Mouse (Mus musculus): ENCODE measurements around the gene Ccr8. TPM values are rescaled to one million over a fixed set of nuclear protein-coding genes. Genes with fewer than 3 reads are reported as not detected.

Gene Ccr8
- polyA plus RNA-seq, 1 experiment from 2014 or later, result 0.23 TPM

GRCm38 (mm10) chr9:120073169-120073568 is 18.7 kb upstream of the Ccr8 start:
- H3K27me3 ChIP-seq, result no peaks in the 10 kb centered on the region
- H3K9me3 ChIP-seq, result no peaks in the 10 kb centered on the region
- no peak overlapping the region for H3K9ac ChIP-seq
- no peaks in the 10 kb centered on the region for H3K36me3 ChIP-seq
- H3K4me1 ChIP-seq, result no peaks in the 10 kb centered on the region
- H3K27ac ChIP-seq, result no peak overlapping the region
- 21% methylated on average over 3 of the region's 3 CpGs for WGBS
- no peak for ATAC-seq (ENCODE audit: insufficient number of reproducible peaks, insufficient read depth, low FRiP score, low TSS enrichment)
- no peak overlapping the region for H3K4me3 ChIP-seq
- H3K4me2 ChIP-seq (replicated peaks), result no peak overlapping the region

DNA sequence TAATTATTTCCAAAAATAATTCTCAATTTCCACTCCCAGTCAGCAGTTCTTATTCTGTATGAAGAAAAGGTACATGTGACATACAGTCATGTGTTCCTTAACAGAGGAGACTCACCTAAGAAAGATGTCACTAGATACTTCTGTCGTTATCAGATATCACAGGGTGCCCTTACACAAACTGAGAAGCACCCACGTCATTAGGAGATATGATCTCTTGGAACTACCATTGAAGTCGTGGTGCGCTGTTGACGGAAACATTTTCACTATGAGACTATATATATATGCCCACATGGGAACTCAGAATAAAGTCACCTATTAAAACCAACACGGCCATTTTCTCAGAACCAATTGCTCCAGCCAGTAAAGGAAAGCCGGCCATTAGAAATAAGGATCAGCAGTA is 17.4 kb upstream of the Ccr8 start:
- no peak overlapping the region for H3K4me2 ChIP-seq (replicated peaks)
- H3K27me3 ChIP-seq, result no peaks in the 10 kb centered on the region
- no peak overlapping the region for H3K9ac ChIP-seq
- H3K27ac ChIP-seq, result no peak overlapping the region
- ATAC-seq (ENCODE audit: insufficient number of reproducible peaks, insufficient read depth, low FRiP score, low TSS enrichment), result no peak
- H3K36me3 ChIP-seq, result no peaks in the 10 kb centered on the region
- 85% methylated on average over 7 of the region's 7 CpGs for WGBS
- H3K4me3 ChIP-seq, result no peak overlapping the region
- no peaks in the 10 kb centered on the region for H3K9me3 ChIP-seq
- H3K4me1 ChIP-seq, result no peaks in the 10 kb centered on the region

DNA sequence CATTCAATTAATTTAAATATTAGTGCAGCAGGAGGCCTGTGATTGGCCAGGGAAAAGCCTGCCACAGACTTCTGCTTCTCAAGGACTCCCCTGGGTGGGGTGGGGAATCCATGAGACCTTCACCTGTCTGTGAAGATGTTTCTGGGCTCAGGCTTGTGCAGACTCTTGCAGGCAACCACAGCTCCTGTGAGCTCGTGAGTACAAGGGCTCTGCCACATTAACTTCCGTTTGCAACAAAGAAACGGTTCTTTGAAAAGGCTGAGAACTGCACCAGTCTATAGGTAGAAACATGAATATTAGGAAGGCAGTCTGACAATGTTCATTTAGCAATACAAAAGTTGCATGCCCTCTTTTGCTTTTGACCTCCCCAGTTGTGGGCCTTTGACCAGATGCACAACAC is 13.7 kb upstream of the Ccr8 start:
- H3K9me3 ChIP-seq, result no peaks in the 10 kb centered on the region
- no peak overlapping the region for H3K4me2 ChIP-seq (replicated peaks)
- H3K4me3 ChIP-seq, result no peak overlapping the region
- H3K27me3 ChIP-seq, result no peaks in the 10 kb centered on the region
- H3K9ac ChIP-seq, result no peak overlapping the region
- no peaks in the 10 kb centered on the region for H3K4me1 ChIP-seq
- H3K27ac ChIP-seq, result no peak overlapping the region
- 70% methylated on average over 3 of the region's 3 CpGs for WGBS
- H3K36me3 ChIP-seq, result no peaks in the 10 kb centered on the region
- ATAC-seq (ENCODE audit: insufficient number of reproducible peaks, insufficient read depth, low FRiP score, low TSS enrichment), result no peak

DNA sequence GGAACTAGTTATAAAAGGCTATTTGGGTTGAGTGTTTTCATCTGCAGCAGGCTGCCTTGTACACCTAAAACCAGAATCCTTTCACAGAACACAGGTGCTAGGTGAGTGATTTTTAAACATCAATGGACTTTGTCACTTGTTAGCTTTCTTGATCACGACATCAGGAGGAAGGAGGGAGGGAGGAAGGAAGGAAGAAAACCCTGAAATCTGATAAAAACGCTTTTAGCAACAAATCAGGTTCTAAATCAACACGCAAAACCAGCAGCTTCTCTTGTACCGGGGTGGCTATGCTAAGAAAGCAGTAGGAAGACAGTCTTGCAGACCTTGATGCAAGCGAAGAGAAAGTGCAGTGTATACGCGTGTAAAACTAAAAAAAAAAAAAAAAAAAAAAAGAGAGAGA is 12.0 kb upstream of the Ccr8 start:
- no peak overlapping the region for H3K9ac ChIP-seq
- H3K36me3 ChIP-seq, result no peaks in the 10 kb centered on the region
- ATAC-seq (ENCODE audit: insufficient number of reproducible peaks, insufficient read depth, low FRiP score, low TSS enrichment), result no peak
- no peak overlapping the region for H3K27ac ChIP-seq
- 77% methylated on average over 7 of the region's 7 CpGs for WGBS
- H3K4me3 ChIP-seq, result no peak overlapping the region
- H3K4me1 ChIP-seq, result no peaks in the 10 kb centered on the region
- H3K27me3 ChIP-seq, result no peaks in the 10 kb centered on the region
- H3K9me3 ChIP-seq, result no peaks in the 10 kb centered on the region
- H3K4me2 ChIP-seq (replicated peaks), result no peak overlapping the region

GRCm38 (mm10) chr9:120080546-120081108 is 11.3 kb upstream of the Ccr8 start:
- WGBS, result 82% methylated on average over 8 of the region's 8 CpGs
- H3K27ac ChIP-seq, result no peak overlapping the region

GRCm38 (mm10) chr9:120081247-120081646 is 10.7 kb upstream of the Ccr8 start:
- Histone ChIP-seq H3K27ac (no peak overlapping the region), H3K9me3 (no peaks in the 10 kb centered on the region), H3K4me2 (replicated peaks) (no peak overlapping the region), H3K4me1 (no peaks in the 10 kb centered on the region), H3K27me3 (peaks cover 4% of the 10 kb centered on the region; the same call in 1 of the 2 replicates), H3K36me3 (no peaks in the 10 kb centered on the region), H3K9ac (no peak overlapping the region), H3K4me3 (no peak overlapping the region)
- WGBS, result 72% methylated on average over 6 of the region's 6 CpGs
- no peak for ATAC-seq (ENCODE audit: insufficient number of reproducible peaks, insufficient read depth, low FRiP score, low TSS enrichment)

More at GRCm38 (mm10) chr9:120080546-120081108, 11.3 kb upstream of the Ccr8 start:
- Histone ChIP-seq H3K4me3 (no peak overlapping the region), H3K4me1 (no peaks in the 10 kb centered on the region), H3K36me3 (no peaks in the 10 kb centered on the region), H3K27me3 (peaks cover 4% of the 10 kb centered on the region; the same call in 1 of the 2 replicates), H3K9me3 (no peaks in the 10 kb centered on the region), H3K9ac (no peak overlapping the region), H3K4me2 (replicated peaks) (no peak overlapping the region)
- ATAC-seq (ENCODE audit: insufficient number of reproducible peaks, insufficient read depth, low FRiP score, low TSS enrichment), result no peak

DNA sequence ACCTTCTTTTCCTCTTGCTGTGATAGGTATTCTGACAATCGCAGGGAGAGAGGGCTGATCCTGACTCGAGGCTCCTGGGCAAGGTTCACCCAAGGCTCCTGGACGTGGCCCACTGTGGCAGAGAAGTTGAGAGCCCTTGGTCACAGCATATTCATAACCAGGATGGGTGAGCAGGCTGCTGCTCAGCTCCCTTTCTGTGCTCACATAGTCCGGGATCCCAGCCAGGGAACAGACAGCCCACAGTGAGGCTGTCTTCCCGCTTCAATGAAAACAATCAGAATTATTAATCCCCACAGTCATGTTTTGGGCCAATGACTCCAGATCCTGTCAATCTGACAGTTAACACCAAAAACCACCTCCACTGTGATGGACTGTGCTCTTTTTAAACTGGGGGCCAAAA is 9.9 kb upstream of the Ccr8 start:
- Histone ChIP-seq H3K9ac (no peak overlapping the region), H3K27me3 (peaks cover 4% of the 10 kb centered on the region; the same call in 1 of the 2 replicates), H3K27ac (no peak overlapping the region), H3K36me3 (no peaks in the 10 kb centered on the region), H3K9me3 (no peaks in the 10 kb centered on the region), H3K4me1 (no peaks in the 10 kb centered on the region), H3K4me3 (no peak overlapping the region), H3K4me2 (replicated peaks) (no peak overlapping the region)
- ATAC-seq (ENCODE audit: insufficient number of reproducible peaks, insufficient read depth, low FRiP score, low TSS enrichment), result no peak
- 84% methylated on average over 5 of the region's 5 CpGs for WGBS

- H3K36me3 ChIP-seq, result no peaks in the 10 kb centered on the region
- no peak for ATAC-seq (ENCODE audit: insufficient number of reproducible peaks, insufficient read depth, low FRiP score, low TSS enrichment)
- no peak overlapping the region for H3K4me3 ChIP-seq
- no peaks in the 10 kb centered on the region for H3K9me3 ChIP-seq
- peaks cover 4% of the 10 kb centered on the region; the same call in 1 of the 2 replicates for H3K27me3 ChIP-seq
- no peak overlapping the region for H3K4me2 ChIP-seq (replicated peaks)
- H3K27ac ChIP-seq, result no peak overlapping the region
- 83% methylated on average over 4 of the region's 4 CpGs for WGBS
- H3K4me1 ChIP-seq, result no peaks in the 10 kb centered on the region
- H3K9ac ChIP-seq, result no peak overlapping the region
Measured at GRCm38 (mm10) chr9:120082691-120083090, 9.2 kb upstream of the Ccr8 start.

DNA sequence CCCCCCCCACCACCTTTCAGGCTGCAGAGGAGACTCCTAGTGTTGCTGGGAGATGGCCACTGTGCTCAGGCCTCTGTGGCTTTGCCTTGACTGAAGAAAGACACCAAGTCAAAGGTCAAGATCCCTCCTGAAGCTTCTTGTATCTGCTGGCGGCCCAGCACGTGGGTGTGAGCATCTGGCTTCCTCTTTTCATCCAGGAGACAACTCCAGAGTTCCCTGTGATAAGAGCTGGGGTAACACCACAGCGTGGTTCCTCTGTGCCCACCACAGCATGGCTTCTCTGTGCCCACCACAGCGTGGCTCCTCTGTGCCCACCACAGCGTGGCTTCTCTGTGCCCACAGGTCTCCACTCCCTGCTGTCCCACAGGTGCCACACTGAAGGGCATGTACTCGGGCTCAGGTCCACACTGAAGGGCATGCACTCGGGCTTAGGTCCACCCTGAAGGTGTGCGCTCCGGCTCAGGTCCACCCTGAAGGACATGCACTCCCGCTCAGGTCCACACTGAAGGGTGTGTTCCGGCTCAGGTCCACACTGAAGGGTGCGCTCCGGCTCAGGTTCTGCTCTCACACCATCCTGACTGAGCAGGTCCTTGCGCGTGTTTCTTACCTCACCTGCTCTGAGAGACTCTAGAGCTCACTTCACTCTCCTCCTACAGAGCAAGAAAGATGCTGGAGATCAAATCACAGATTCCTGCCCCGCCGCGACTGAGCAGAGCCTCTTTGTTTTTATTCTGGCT is 8.6 kb upstream of the Ccr8 start:
- H3K4me3 ChIP-seq, result no peak overlapping the region
- no peaks in the 10 kb centered on the region for H3K36me3 ChIP-seq
- no peak overlapping the region for H3K27ac ChIP-seq

DNA sequence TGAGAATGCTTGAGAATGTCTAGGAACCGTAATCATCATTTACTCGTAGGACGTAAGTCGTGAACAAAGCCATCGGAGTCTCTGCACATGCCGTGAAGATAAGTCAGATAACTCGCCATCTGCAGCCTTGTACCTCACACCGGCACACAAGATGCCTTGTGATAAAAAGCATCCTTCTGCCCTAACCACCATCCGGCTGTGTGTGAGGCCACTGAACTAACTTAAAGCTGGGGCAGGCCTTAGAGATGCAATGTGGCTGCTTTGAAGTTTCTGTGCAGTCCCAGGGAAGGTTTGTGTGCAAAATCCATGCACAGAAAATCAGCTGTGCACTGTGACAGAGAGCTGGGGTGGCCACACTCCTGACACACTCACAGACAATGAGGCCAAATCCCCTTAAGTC is 7.5 kb upstream of the Ccr8 start:
- no peak for ATAC-seq (ENCODE audit: insufficient number of reproducible peaks, insufficient read depth, low FRiP score, low TSS enrichment)
- H3K9ac ChIP-seq, result no peak overlapping the region
- WGBS, result 83% methylated on average over 9 of the region's 9 CpGs
- no peaks in the 10 kb centered on the region for H3K36me3 ChIP-seq
- H3K27me3 ChIP-seq, result peaks cover 4% of the 10 kb centered on the region; the same call in 1 of the 2 replicates
- no peak overlapping the region for H3K4me3 ChIP-seq
- no peak overlapping the region for H3K27ac ChIP-seq
- no peak overlapping the region for H3K4me2 ChIP-seq (replicated peaks)
- H3K4me1 ChIP-seq, result no peaks in the 10 kb centered on the region
- peaks cover 5% of the 10 kb centered on the region; the same call in 1 of the 2 replicates for H3K9me3 ChIP-seq

More for the DNA sequence above, 8.6 kb upstream of the Ccr8 start:
- Histone ChIP-seq H3K9me3 (no peaks in the 10 kb centered on the region), H3K9ac (no peak overlapping the region), H3K4me2 (replicated peaks) (no peak overlapping the region), H3K4me1 (no peaks in the 10 kb centered on the region), H3K27me3 (peaks cover 4% of the 10 kb centered on the region; the same call in 1 of the 2 replicates)
- 80% methylated on average over 18 of the region's 18 CpGs for WGBS
- no peak for ATAC-seq (ENCODE audit: insufficient number of reproducible peaks, insufficient read depth, low FRiP score, low TSS enrichment)

DNA sequence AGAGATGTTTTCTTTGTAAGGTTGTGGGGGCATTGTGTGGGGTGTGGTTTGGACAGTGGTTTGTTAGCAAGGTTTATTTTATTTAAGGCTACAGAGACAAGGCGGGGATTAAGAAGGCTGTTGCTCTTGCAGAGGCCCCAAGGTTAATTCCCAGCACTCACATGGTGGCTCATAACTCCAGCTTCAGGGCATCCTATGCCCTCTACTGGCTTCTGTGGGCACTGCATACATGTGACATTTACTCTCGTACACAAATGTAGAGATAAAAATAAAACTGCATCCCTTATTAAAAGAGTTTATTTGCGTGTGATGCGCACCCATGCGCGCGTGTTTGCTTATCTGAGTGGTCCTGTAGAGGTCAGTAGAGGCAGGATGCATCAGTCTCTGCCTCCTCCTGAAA is 2.8 kb upstream of the Ccr8 start:
- Histone ChIP-seq H3K36me3 (no peaks in the 10 kb centered on the region), H3K4me1 (no peaks in the 10 kb centered on the region), H3K27me3 (peaks cover 4% of the 10 kb centered on the region; the same call in 1 of the 2 replicates), H3K4me2 (replicated peaks) (no peak overlapping the region), H3K9me3 (peaks cover 5% of the 10 kb centered on the region; the same call in 1 of the 2 replicates), H3K4me3 (no peak overlapping the region), H3K9ac (no peak overlapping the region), H3K27ac (no peak overlapping the region)
- ATAC-seq (ENCODE audit: insufficient number of reproducible peaks, insufficient read depth, low FRiP score, low TSS enrichment), result no peak
- WGBS, result 84% methylated on average over 7 of the region's 7 CpGs

DNA sequence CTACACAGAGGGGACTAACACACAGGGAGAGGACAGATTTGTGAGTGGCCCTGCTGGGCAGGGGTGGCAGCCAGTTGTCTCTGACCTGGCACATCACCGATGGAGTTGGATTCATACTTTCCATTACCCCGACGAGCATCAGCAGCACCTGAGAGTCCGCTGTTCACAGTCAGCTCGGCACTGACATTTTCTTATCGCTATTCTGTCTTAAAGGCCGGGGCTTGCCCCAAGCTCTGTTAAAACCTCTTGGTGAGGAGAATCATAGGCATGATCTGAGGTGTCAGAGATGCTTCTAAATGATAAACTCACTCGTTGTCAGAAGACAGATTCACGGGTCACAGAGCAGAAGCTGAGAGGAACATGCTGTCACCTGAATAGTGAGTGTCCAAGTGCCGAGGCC is 828 bp upstream of the Ccr8 start:
- Histone ChIP-seq H3K27ac (no peak overlapping the region), H3K9me3 (peaks cover 5% of the 10 kb centered on the region; the same call in 1 of the 2 replicates), H3K4me1 (no peaks in the 10 kb centered on the region), H3K9ac (no peak overlapping the region), H3K27me3 (no peaks in the 10 kb centered on the region), H3K4me2 (replicated peaks) (no peak overlapping the region), H3K36me3 (no peaks in the 10 kb centered on the region), H3K4me3 (no peak overlapping the region)
- no peak for ATAC-seq (ENCODE audit: insufficient number of reproducible peaks, insufficient read depth, low FRiP score, low TSS enrichment)
- WGBS, result 87% methylated on average over 10 of the region's 10 CpGs

All from embryonic facial prominence, embryonic 12.5 days (tissue).